Mouse (Mus musculus): ENCODE data around the gene Ntrk2. TPM values are rescaled to one million over a fixed set of nuclear protein-coding genes. Genes with fewer than 3 reads are reported as not detected.

The Ntrk2 gene
- total and polyA plus RNA-seq, 2 experiments from 2014 or later, result 141 to 207 TPM

GRCm38 (mm10) chr13:58954764-58955163 is 148.4 kb downstream of the Ntrk2 start:
- H3K27ac ChIP-seq (ENCODE audit: low read depth, low read length), result no peak overlapping the region
- H3K36me3 ChIP-seq (ENCODE audit: insufficient read depth, low read length), result no peaks in the 10 kb centered on the region
- H3K4me2 ChIP-seq (ENCODE audit: low read depth, low read length, poor library complexity, severe bottlenecking), result no peak overlapping the region
- no peak for TF ChIP-seq CTCF (IDR thresholded peaks at IDR 0.05)
- H3K4me3 ChIP-seq (ENCODE audit: low read depth, low read length), result no peak overlapping the region
- WGBS, result 20% methylated on average over 6 of the region's 6 CpGs
- DNase-seq (ENCODE audit: low spot score) (no peak), ATAC-seq (ENCODE audit: low FRiP score) (no peak)
- no peak overlapping the region for H3K9ac ChIP-seq (replicated peaks; ENCODE audit: low read length, poor library complexity, severe bottlenecking)
- no peaks in the 10 kb centered on the region for H3K27me3 ChIP-seq (ENCODE audit: insufficient read depth, low read length)
- H3K9me3 ChIP-seq (ENCODE audit: low read length), result no peaks in the 10 kb centered on the region
- H3K4me1 ChIP-seq (ENCODE audit: insufficient read depth, low read length), result 0 out of 2 replicates have a peak, but pooled peaks cover 6% of the 10 kb centered on the region

DNA sequence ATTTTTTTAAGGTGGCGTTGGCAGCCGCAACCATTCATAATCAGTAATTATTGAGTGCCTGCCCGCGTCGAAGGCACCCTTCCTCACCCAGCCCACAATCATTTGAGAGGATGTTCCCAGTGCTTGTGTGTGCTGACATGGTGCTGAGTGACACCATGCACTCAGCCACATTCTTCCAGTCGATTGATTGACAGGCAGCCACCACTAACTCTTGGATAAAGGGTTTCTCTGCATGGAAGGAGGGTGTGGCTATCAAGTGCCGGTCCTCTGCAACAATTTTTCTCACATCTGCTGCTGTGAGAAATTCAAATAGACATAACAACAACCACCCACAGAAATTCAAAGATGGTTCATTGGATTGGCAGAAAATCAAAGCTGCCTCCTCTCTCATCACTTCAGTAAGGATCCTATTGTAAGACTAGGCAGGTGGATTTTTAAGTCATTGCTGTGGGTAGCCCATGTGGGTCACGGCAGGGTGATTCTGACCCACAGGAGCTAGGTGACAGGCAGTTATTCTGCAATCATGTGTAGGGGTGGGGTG is 148.9 kb downstream of the Ntrk2 start:
- Histone ChIP-seq H3K9me3 (ENCODE audit: low read length) (no peaks in the 10 kb centered on the region), H3K4me3 (ENCODE audit: low read depth, low read length) (no peak overlapping the region), H3K36me3 (ENCODE audit: insufficient read depth, low read length) (no peaks in the 10 kb centered on the region), H3K27ac (ENCODE audit: low read depth, low read length) (no peak overlapping the region), H3K9ac (replicated peaks; ENCODE audit: low read length, poor library complexity, severe bottlenecking) (no peak overlapping the region), H3K4me2 (ENCODE audit: low read depth, low read length, poor library complexity, severe bottlenecking) (no peak overlapping the region), H3K4me1 (ENCODE audit: insufficient read depth, low read length) (0 out of 2 replicates have a peak, but pooled peaks cover 6% of the 10 kb centered on the region), H3K27me3 (ENCODE audit: insufficient read depth, low read length) (no peaks in the 10 kb centered on the region)
- 50% methylated on average over 8 of the region's 8 CpGs for WGBS
- ATAC-seq (ENCODE audit: low FRiP score), result no peak
- TF ChIP-seq CTCF (IDR thresholded peaks at IDR 0.05), result no peak
- DNase-seq (ENCODE audit: low spot score), result no peak

GRCm38 (mm10) chr13:58958171-58958904 is 152.0 kb downstream of the Ntrk2 start:
- 76% methylated on average over 11 of the region's 11 CpGs for WGBS
- Histone ChIP-seq H3K27me3 (ENCODE audit: insufficient read depth, low read length) (no peaks in the 10 kb centered on the region), H3K27ac (ENCODE audit: low read depth, low read length) (no peak overlapping the region), H3K9me3 (ENCODE audit: low read length) (no peaks in the 10 kb centered on the region), H3K4me2 (ENCODE audit: low read depth, low read length, poor library complexity, severe bottlenecking) (no peak overlapping the region), H3K4me3 (ENCODE audit: low read depth, low read length) (no peak overlapping the region), H3K4me1 (ENCODE audit: insufficient read depth, low read length) (0 out of 2 replicates have a peak, but pooled peaks cover 6% of the 10 kb centered on the region), H3K36me3 (ENCODE audit: insufficient read depth, low read length) (no peaks in the 10 kb centered on the region), H3K9ac (replicated peaks; ENCODE audit: low read length, poor library complexity, severe bottlenecking) (no peak overlapping the region)
- DNase-seq (ENCODE audit: low spot score) (no peak), ATAC-seq (ENCODE audit: low FRiP score) (no peak)
- TF ChIP-seq CTCF (IDR thresholded peaks at IDR 0.05), result no peak

DNA sequence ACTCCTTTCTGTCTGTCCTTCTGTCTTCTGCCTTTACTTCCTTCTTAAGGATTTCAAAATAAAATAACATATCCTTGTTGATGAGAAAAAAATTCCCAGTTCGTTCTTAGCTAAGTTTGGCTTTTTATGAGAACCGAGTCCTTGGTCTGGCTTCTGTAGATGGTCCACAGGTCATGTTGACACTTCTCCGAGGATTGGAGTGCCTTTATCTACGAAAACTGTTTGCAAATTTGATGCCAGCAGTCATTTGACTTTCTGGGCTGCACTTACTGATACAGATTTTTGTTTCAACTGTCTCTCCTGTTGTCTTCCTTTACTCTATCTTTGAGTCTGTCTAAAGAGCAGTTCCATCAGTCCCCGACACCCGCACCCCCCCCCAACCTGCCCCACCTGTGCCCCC is 154.0 kb downstream of the Ntrk2 start:
- no peak overlapping the region for H3K27ac ChIP-seq (ENCODE audit: low read depth, low read length)
- WGBS, result 96% methylated on average over 6 of the region's 6 CpGs
- no peak for TF ChIP-seq CTCF (IDR thresholded peaks at IDR 0.05)
- no peaks in the 10 kb centered on the region for H3K36me3 ChIP-seq (ENCODE audit: insufficient read depth, low read length)
- H3K4me1 ChIP-seq (ENCODE audit: insufficient read depth, low read length), result peaks cover 6% of the 10 kb centered on the region; the same call in 1 of the 2 replicates
- H3K9me3 ChIP-seq (ENCODE audit: low read length), result no peaks in the 10 kb centered on the region
- H3K9ac ChIP-seq (replicated peaks; ENCODE audit: low read length, poor library complexity, severe bottlenecking), result no peak overlapping the region
- DNase-seq (ENCODE audit: low spot score) (no peak), ATAC-seq (ENCODE audit: low FRiP score) (no peak)
- H3K27me3 ChIP-seq (ENCODE audit: insufficient read depth, low read length), result no peaks in the 10 kb centered on the region
- no peak overlapping the region for H3K4me3 ChIP-seq (ENCODE audit: low read depth, low read length)
- no peak overlapping the region for H3K4me2 ChIP-seq (ENCODE audit: low read depth, low read length, poor library complexity, severe bottlenecking)

- DNase-seq (ENCODE audit: low spot score), result peak; percentile 67
- no peaks in the 10 kb centered on the region for H3K27me3 ChIP-seq (ENCODE audit: insufficient read depth, low read length)
- 28% methylated on average over 12 of the region's 12 CpGs for WGBS
- H3K27ac ChIP-seq (ENCODE audit: low read depth, low read length), result peak overlapping the region; percentile 34
- peaks cover 6% of the 10 kb centered on the region; the same call in 1 of the 2 replicates for H3K4me1 ChIP-seq (ENCODE audit: insufficient read depth, low read length)
- no peaks in the 10 kb centered on the region for H3K9me3 ChIP-seq (ENCODE audit: low read length)
- TF ChIP-seq CTCF (IDR thresholded peaks at IDR 0.05), result no peak
- H3K4me3 ChIP-seq (ENCODE audit: low read depth, low read length), result no peak overlapping the region
- H3K9ac ChIP-seq (replicated peaks; ENCODE audit: low read length, poor library complexity, severe bottlenecking), result no peak overlapping the region
- ATAC-seq (ENCODE audit: low FRiP score), result peak; percentile 27; the same call in 1 of the 2 replicates
- no peaks in the 10 kb centered on the region for H3K36me3 ChIP-seq (ENCODE audit: insufficient read depth, low read length)
- no peak overlapping the region for H3K4me2 ChIP-seq (ENCODE audit: low read depth, low read length, poor library complexity, severe bottlenecking)
These were observed 158.5 kb downstream of the Ntrk2 start for GRCm38 (mm10) chr13:58964701-58965359.

- Histone ChIP-seq H3K4me2 (ENCODE audit: low read depth, low read length, poor library complexity, severe bottlenecking) (no peak overlapping the region), H3K9ac (replicated peaks; ENCODE audit: low read length, poor library complexity, severe bottlenecking) (no peak overlapping the region), H3K9me3 (ENCODE audit: low read length) (no peaks in the 10 kb centered on the region), H3K4me3 (ENCODE audit: low read depth, low read length) (no peak overlapping the region), H3K4me1 (ENCODE audit: insufficient read depth, low read length) (peaks cover 6% of the 10 kb centered on the region; the same call in 1 of the 2 replicates), H3K36me3 (ENCODE audit: insufficient read depth, low read length) (no peaks in the 10 kb centered on the region), H3K27me3 (ENCODE audit: insufficient read depth, low read length) (no peaks in the 10 kb centered on the region), H3K27ac (ENCODE audit: low read depth, low read length) (no peak overlapping the region)
- ATAC-seq (ENCODE audit: low FRiP score) (no peak), DNase-seq (ENCODE audit: low spot score) (no peak)
- WGBS, result 96% methylated on average over 3 of the region's 3 CpGs
- no peak for TF ChIP-seq CTCF (IDR thresholded peaks at IDR 0.05)
These were observed 159.5 kb downstream of the Ntrk2 start for GRCm38 (mm10) chr13:58965826-58966225.
